Mouse (Mus musculus) liver, embryonic 12.5 days (tissue): Measurements from ENCODE around the gene Ssh2. TPM values are rescaled to one million over a fixed set of nuclear protein-coding genes. Genes with fewer than 3 reads are reported as not detected.
"Not testable (repeated sequence)": the region's sequence is repeated elsewhere in the genome, so short reads cannot be mapped to it uniquely, and the experiment has no call there.

Experiments used
- ATAC-seq: fragments of 200-750 bp; cut with Nextera tagmentation; 2 replicates; pipeline ENCODE4 v1.8.0; 2017; ENCODE audit warnings: moderate number of reproducible peaks, mild to moderate bottlenecking, moderate library complexity
- H3K27ac ChIP-seq: fragments of 300-500 bp; sonication (generic); 2 replicates; pipeline ENCODE4 v1.5.1; 2016; ENCODE audit warnings: mild to moderate bottlenecking
- H3K27me3 ChIP-seq: fragments of 300-500 bp; sonication (generic); replicated peaks from 2 replicates; pipeline ENCODE4 v1.6.1; 2016; ENCODE audit warnings: mild to moderate bottlenecking, moderate library complexity
- H3K36me3 ChIP-seq: fragments of 300-500 bp; sonication (generic); 2 replicates; pipeline ENCODE4 v1.6.1; 2016; ENCODE audit warnings: mild to moderate bottlenecking, moderate library complexity
- H3K4me1 ChIP-seq: fragments of 300-500 bp; sonication (generic); 2 replicates; pipeline ENCODE4 v1.6.1; 2016
- H3K4me2 ChIP-seq: fragments of 300-500 bp; sonication (generic); 2 replicates; pipeline ENCODE4 v1.6.1; 2016; ENCODE audit warnings: mild to moderate bottlenecking, moderate library complexity
- H3K4me3 ChIP-seq: fragments of 300-500 bp; sonication (generic); 2 replicates; pipeline ENCODE4 v1.5.1; 2016; ENCODE audit warnings: mild to moderate bottlenecking, moderate library complexity
- H3K9ac ChIP-seq: fragments of 300-500 bp; sonication (generic); 2 replicates; pipeline ENCODE4 v1.6.1; 2016; ENCODE audit warnings: mild to moderate bottlenecking, moderate library complexity
- H3K9me3 ChIP-seq: fragments of 300-500 bp; sonication (generic); replicated peaks from 2 replicates; pipeline ENCODE4 v1.6.1; 2016; ENCODE audit warnings: mild to moderate bottlenecking, moderate library complexity
- WGBS: fragments of 180-500 bp; shearing (Covaris S2); methylation state at CpG from one replicate; pipeline ENCODE4 v1.1.7; 2016; ENCODE audit not compliant: insufficient replicate concordance; 5-methylcytosine and 5-hydroxymethylcytosine counted together
- polyA plus RNA-seq: library from polyadenylated mRNA; unstranded; fragments of >200 nt; fragmentation: Nextera tagmentation; extraction: Ambion mirVana; gene quantifications from 2 replicates; pipeline ENCODE4 v1.2.1, GENCODE M21; 2016

Gene Ssh2
- polyA plus RNA-seq, 1 experiment from 2014 or later: 6.8 TPM

GRCm38 (mm10) chr11:77239658-77240345 is 23.7 kb downstream of the Ssh2 start:
- Histone ChIP-seq H3K4me3 (no peak overlapping the region), H3K9me3 (no peaks in the 10 kb centered on the region), H3K4me2 (no peak overlapping the region), H3K4me1 (peaks cover 14% of the 10 kb centered on the region), H3K9ac (no peak overlapping the region), H3K27ac (peak overlapping the region; percentile 48; the same call in 1 of the 2 replicates), H3K36me3 (no peaks in the 10 kb centered on the region), H3K27me3 (no peaks in the 10 kb centered on the region)
- WGBS: 52% methylated on average over 1 of the region's 1 CpGs
- no peak for ATAC-seq

GRCm38 (mm10) chr11:77240466-77241246 is 24.6 kb downstream of the Ssh2 start:
- peaks cover 14% of the 10 kb centered on the region for H3K4me1 ChIP-seq
- no peak overlapping the region for H3K9ac ChIP-seq
- H3K27me3 ChIP-seq: no peaks in the 10 kb centered on the region
- H3K4me2 ChIP-seq: no peak overlapping the region
- no peak overlapping the region for H3K4me3 ChIP-seq
- WGBS: 50% methylated on average over 7 of the region's 7 CpGs
- H3K36me3 ChIP-seq: no peaks in the 10 kb centered on the region
- H3K27ac ChIP-seq: peak overlapping the region; percentile 48
- no peaks in the 10 kb centered on the region for H3K9me3 ChIP-seq
- ATAC-seq: no peak

GRCm38 (mm10) chr11:77242912-77243311 is 26.8 kb downstream of the Ssh2 start:
- ATAC-seq: no peak
- no peak overlapping the region for H3K9ac ChIP-seq
- H3K36me3 ChIP-seq: no peaks in the 10 kb centered on the region
- 34% methylated on average over 2 of the region's 2 CpGs for WGBS
- H3K9me3 ChIP-seq: no peaks in the 10 kb centered on the region
- no peak overlapping the region for H3K27ac ChIP-seq
- peaks cover 14% of the 10 kb centered on the region for H3K4me1 ChIP-seq
- H3K4me3 ChIP-seq: no peak overlapping the region
- H3K4me2 ChIP-seq: no peak overlapping the region
- no peaks in the 10 kb centered on the region for H3K27me3 ChIP-seq

GRCm38 (mm10) chr11:77252826-77253225 is 36.7 kb downstream of the Ssh2 start:
- Histone ChIP-seq H3K27ac (no peak overlapping the region), H3K9me3 (no peaks in the 10 kb centered on the region), H3K36me3 (no peaks in the 10 kb centered on the region), H3K9ac (no peak overlapping the region), H3K4me1 (no peaks in the 10 kb centered on the region), H3K27me3 (no peaks in the 10 kb centered on the region), H3K4me3 (no peak overlapping the region), H3K4me2 (no peak overlapping the region)
- ATAC-seq: no peak
- 82% methylated on average over 2 of the region's 2 CpGs for WGBS

GRCm38 (mm10) chr11:77259441-77259840 is 43.4 kb downstream of the Ssh2 start:
- H3K9ac ChIP-seq: no peak overlapping the region
- H3K27me3 ChIP-seq: no peaks in the 10 kb centered on the region
- no peaks in the 10 kb centered on the region for H3K4me1 ChIP-seq
- no peak overlapping the region for H3K27ac ChIP-seq
- WGBS: 72% methylated on average over 2 of the region's 2 CpGs
- H3K4me3 ChIP-seq: no peak overlapping the region
- H3K9me3 ChIP-seq: no peaks in the 10 kb centered on the region
- no peaks in the 10 kb centered on the region for H3K36me3 ChIP-seq
- no peak overlapping the region for H3K4me2 ChIP-seq
- ATAC-seq: no peak

GRCm38 (mm10) chr11:77267401-77267800 is 51.3 kb downstream of the Ssh2 start:
- Histone ChIP-seq H3K9me3 (no peaks in the 10 kb centered on the region), H3K27ac (no peak overlapping the region), H3K36me3 (no peaks in the 10 kb centered on the region), H3K27me3 (no peaks in the 10 kb centered on the region), H3K4me1 (no peaks in the 10 kb centered on the region), H3K9ac (no peak overlapping the region), H3K4me2 (no peak overlapping the region), H3K4me3 (no peak overlapping the region)
- no peak for ATAC-seq
- 78% methylated on average over 2 of the region's 2 CpGs for WGBS

- WGBS: 81% methylated on average over 2 of the region's 2 CpGs
- no peak for ATAC-seq
These were observed 59.9 kb downstream of the Ssh2 start for GRCm38 (mm10) chr11:77276000-77276399.

GRCm38 (mm10) chr11:77278538-77278937 is 62.5 kb downstream of the Ssh2 start:
- not testable (repeated sequence) for H3K36me3 ChIP-seq, H3K27me3 ChIP-seq, H3K27ac ChIP-seq, H3K9me3 ChIP-seq, H3K4me1 ChIP-seq, H3K4me2 ChIP-seq, H3K9ac ChIP-seq, ATAC-seq, H3K4me3 ChIP-seq
- WGBS: 86% methylated on average over 1 of the region's 1 CpGs

More at GRCm38 (mm10) chr11:77276000-77276399, 59.9 kb downstream of the Ssh2 start:
- no peak overlapping the region for H3K9ac ChIP-seq
- H3K36me3 ChIP-seq: no peaks in the 10 kb centered on the region
- no peaks in the 10 kb centered on the region for H3K27me3 ChIP-seq
- H3K4me2 ChIP-seq: no peak overlapping the region
- no peak overlapping the region for H3K4me3 ChIP-seq
- no peak overlapping the region for H3K27ac ChIP-seq
- no peaks in the 10 kb centered on the region for H3K4me1 ChIP-seq
- no peaks in the 10 kb centered on the region for H3K9me3 ChIP-seq

- ATAC-seq: no peak
- Histone ChIP-seq H3K27ac (no peak overlapping the region), H3K9me3 (no peaks in the 10 kb centered on the region), H3K4me3 (no peak overlapping the region), H3K9ac (no peak overlapping the region), H3K36me3 (no peaks in the 10 kb centered on the region), H3K4me1 (no peaks in the 10 kb centered on the region), H3K4me2 (no peak overlapping the region), H3K27me3 (no peaks in the 10 kb centered on the region)
- WGBS: 76% methylated on average over 1 of the region's 1 CpGs
These were observed 64.1 kb downstream of the Ssh2 start for GRCm38 (mm10) chr11:77280219-77280618.

- H3K4me2 ChIP-seq: no peak overlapping the region
- no peak overlapping the region for H3K27ac ChIP-seq
- no peaks in the 10 kb centered on the region for H3K36me3 ChIP-seq
- 68% methylated on average over 4 of the region's 4 CpGs for WGBS
- H3K4me1 ChIP-seq: no peaks in the 10 kb centered on the region
- H3K27me3 ChIP-seq: no peaks in the 10 kb centered on the region
- no peak overlapping the region for H3K4me3 ChIP-seq
- ATAC-seq: no peak
- no peaks in the 10 kb centered on the region for H3K9me3 ChIP-seq
- H3K9ac ChIP-seq: no peak overlapping the region
These were observed 75.4 kb downstream of the Ssh2 start for GRCm38 (mm10) chr11:77291447-77291846.

- not testable (repeated sequence) for H3K27me3 ChIP-seq, H3K36me3 ChIP-seq, ATAC-seq, H3K4me3 ChIP-seq, H3K27ac ChIP-seq, H3K4me2 ChIP-seq, H3K9ac ChIP-seq, H3K4me1 ChIP-seq, H3K9me3 ChIP-seq
- 91% methylated on average over 10 of the region's 11 CpGs for WGBS
These were observed 77.6 kb downstream of the Ssh2 start for GRCm38 (mm10) chr11:77293673-77294072.

- no peak overlapping the region for H3K27ac ChIP-seq
- H3K27me3 ChIP-seq: no peaks in the 10 kb centered on the region
- H3K4me3 ChIP-seq: no peak overlapping the region
- ATAC-seq: no peak
- H3K9me3 ChIP-seq: no peaks in the 10 kb centered on the region
- H3K9ac ChIP-seq: no peak overlapping the region
- 81% methylated on average over 1 of the region's 1 CpGs for WGBS
- H3K36me3 ChIP-seq: no peaks in the 10 kb centered on the region
- no peaks in the 10 kb centered on the region for H3K4me1 ChIP-seq
- no peak overlapping the region for H3K4me2 ChIP-seq
These were observed 81.2 kb downstream of the Ssh2 start for GRCm38 (mm10) chr11:77297246-77297645.
